Mouse (Mus musculus) G1E (cell line): ENCODE data around the gene Sp2. TPM values are rescaled to one million over a fixed set of nuclear protein-coding genes. Genes with fewer than 3 reads are reported as not detected.

ENCODE experiments used
- ATAC-seq: 2 replicates; pipeline ENCODE4 v1.8.0; 2016; ENCODE audit warnings: mild to moderate bottlenecking; ENCODE audit not compliant: insufficient number of reproducible peaks, poor library complexity, low FRiP score, severe bottlenecking; ENCODE audit errors: extremely low read depth
- DNase-seq: peaks from one replicate; pipeline ENCODE4 v3.0.0; 2012; ENCODE audit warnings: low spot score
- H3K27me3 ChIP-seq: 2 replicates; pipeline ENCODE4 v1.6.1; 2012; ENCODE audit warnings: mild to moderate bottlenecking, low read length, inconsistent platforms; ENCODE audit not compliant: insufficient read depth
- H3K36me3 ChIP-seq: replicated peaks from 2 replicates; pipeline ENCODE3; 2012; ENCODE audit warnings: mild to moderate bottlenecking, inconsistent platforms
- H3K4me1 ChIP-seq: 2 replicates; pipeline ENCODE4 v1.6.1; 2012; ENCODE audit warnings: low read depth, low read length, inconsistent platforms, mixed read lengths; ENCODE audit not compliant: insufficient read depth
- H3K4me3 ChIP-seq: 2 replicates; pipeline ENCODE4 v1.5.1; 2012; ENCODE audit warnings: low read depth, mild to moderate bottlenecking, inconsistent platforms, low read length, moderate library complexity, mixed read lengths
- H3K9me3 ChIP-seq: replicated peaks from 2 replicates; pipeline ENCODE4 v1.6.1; 2012; ENCODE audit warnings: inconsistent platforms
- CTCF ChIP-seq: IDR thresholded peaks from 2 replicates; pipeline ENCODE4 v1.5.1; 2012; ENCODE audit warnings: low read depth, low read length, inconsistent platforms, mixed read lengths
- GATA1 ChIP-seq: IDR thresholded peaks from 2 replicates; pipeline ENCODE4 v1.6.1; 2012; ENCODE audit warnings: borderline replicate concordance, low read length, inconsistent platforms, mixed read lengths
- GATA2 ChIP-seq: IDR thresholded peaks from 2 replicates; pipeline ENCODE4 v1.6.1; 2012; ENCODE audit warnings: low read depth, low read length, inconsistent platforms, borderline replicate concordance
- POLR2AphosphoS5 ChIP-seq: IDR thresholded peaks from 2 replicates; pipeline ENCODE4 v1.6.1; 2012; ENCODE audit warnings: low read depth, low read length, inconsistent platforms; ENCODE audit not compliant: insufficient replicate concordance
- TAL1 ChIP-seq: conservative IDR thresholded peaks from 2 replicates; pipeline ENCODE4 v1.6.1; 2012; ENCODE audit warnings: low read depth, low read length, inconsistent platforms, mixed read lengths
- polyA plus RNA-seq: library from polyadenylated mRNA; stranded (reverse); fragments of >175 nt; gene quantifications from 2 replicates; pipeline ENCODE4 v1.2.3, GENCODE M21; 2012
- total RNA-seq, 2 experiments: library from RNA; stranded (forward) in 1 of 2; stranded (reverse) in 1 of 2; fragments of 200-1000 nt in 1 of 2; fragments of >200 nt in 1 of 2; fragmentation: Nextera tagmentation in 1 of 2; gene quantifications; 2 replicates each; pipeline ENCODE4 v1.2.3; 2014 to 2017

The Sp2 gene
- total and polyA plus RNA-seq, 3 experiments, result 1.6 to 46.6 (median 27.9) TPM

DNA sequence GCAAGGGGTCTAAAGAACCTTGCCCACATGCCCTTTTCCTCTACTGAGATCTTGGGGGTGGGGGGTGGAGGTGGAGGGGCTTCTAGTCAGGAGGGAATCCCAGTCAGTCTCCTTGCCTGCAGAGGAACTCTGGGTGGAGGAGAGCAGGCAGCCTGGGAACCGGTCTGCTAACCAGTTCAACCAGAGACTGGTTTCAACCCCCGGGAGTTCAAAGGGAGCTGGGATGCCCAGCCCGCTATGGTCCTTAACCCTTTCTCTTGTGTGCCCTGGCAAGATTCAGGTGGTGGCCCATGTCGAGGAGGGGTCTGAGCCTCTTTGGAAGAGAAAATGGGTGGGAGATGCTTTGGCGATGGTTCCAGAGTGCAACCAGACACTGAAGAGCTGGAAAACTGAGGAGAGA lies 54.1 kb downstream of the Sp2 start:
- DNase-seq (no peak), ATAC-seq (no peak)
- H3K4me3 ChIP-seq, result no peak overlapping the region
- no peak for TF ChIP-seq GATA1
- TF ChIP-seq TAL1, result no peak
- no peak for TF ChIP-seq POLR2AphosphoS5
- TF ChIP-seq CTCF, result no peak
- no peak for TF ChIP-seq GATA2
- H3K36me3 ChIP-seq, result peaks cover under 1% of the 10 kb centered on the region
- peaks cover 85% of the 10 kb centered on the region for H3K4me1 ChIP-seq
- H3K9me3 ChIP-seq, result no peaks in the 10 kb centered on the region
- peaks cover 12% of the 10 kb centered on the region for H3K27me3 ChIP-seq

DNA sequence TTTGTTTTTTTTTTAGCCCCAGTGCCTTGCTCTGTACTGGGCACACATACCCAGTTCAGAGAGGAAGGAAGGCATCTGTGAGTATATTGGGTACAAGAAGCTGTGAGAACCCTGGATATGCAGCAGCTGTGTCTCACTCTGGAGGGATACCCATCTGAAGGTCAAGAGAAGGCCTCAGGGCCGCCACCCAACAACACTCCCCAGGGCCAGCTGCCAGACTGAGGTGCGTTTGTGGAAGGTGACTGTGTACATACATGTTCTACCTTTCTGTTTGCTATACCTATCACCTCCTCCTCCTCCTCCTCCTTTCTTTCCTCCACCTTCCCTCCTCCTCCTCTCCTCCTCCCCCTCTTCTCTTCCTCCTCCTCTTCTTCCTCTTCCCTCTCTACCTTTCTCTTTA lies 54.7 kb downstream of the Sp2 start, which contains the start of gene Prr15l:
Prr15l (plus strand) TSS at position 17 of the 400 bp plus-strand sequence.
- Histone ChIP-seq H3K4me1 (peaks cover 85% of the 10 kb centered on the region), H3K27me3 (peaks cover 12% of the 10 kb centered on the region), H3K9me3 (no peaks in the 10 kb centered on the region), H3K36me3 (no peaks in the 10 kb centered on the region), H3K4me3 (no peak within 1 kb of the TSS)
- DNase-seq (no peak), ATAC-seq (no peak)
- TF ChIP-seq GATA1, result no peak

- Histone ChIP-seq H3K27me3 (peaks cover 10% of the 10 kb centered on the region), H3K4me1 (peaks cover 81% of the 10 kb centered on the region), H3K36me3 (no peaks in the 10 kb centered on the region), H3K4me3 (no peak overlapping the region), H3K9me3 (no peaks in the 10 kb centered on the region)
- DNase-seq (no peak), ATAC-seq (no peak)
- TF ChIP-seq POLR2AphosphoS5 (no peak), TAL1 (no peak), GATA1 (no peak), CTCF (no peak), GATA2 (no peak)
Observed at GRCm38 (mm10) chr11:96926587-96926986, 56.2 kb downstream of the Sp2 start.

DNA sequence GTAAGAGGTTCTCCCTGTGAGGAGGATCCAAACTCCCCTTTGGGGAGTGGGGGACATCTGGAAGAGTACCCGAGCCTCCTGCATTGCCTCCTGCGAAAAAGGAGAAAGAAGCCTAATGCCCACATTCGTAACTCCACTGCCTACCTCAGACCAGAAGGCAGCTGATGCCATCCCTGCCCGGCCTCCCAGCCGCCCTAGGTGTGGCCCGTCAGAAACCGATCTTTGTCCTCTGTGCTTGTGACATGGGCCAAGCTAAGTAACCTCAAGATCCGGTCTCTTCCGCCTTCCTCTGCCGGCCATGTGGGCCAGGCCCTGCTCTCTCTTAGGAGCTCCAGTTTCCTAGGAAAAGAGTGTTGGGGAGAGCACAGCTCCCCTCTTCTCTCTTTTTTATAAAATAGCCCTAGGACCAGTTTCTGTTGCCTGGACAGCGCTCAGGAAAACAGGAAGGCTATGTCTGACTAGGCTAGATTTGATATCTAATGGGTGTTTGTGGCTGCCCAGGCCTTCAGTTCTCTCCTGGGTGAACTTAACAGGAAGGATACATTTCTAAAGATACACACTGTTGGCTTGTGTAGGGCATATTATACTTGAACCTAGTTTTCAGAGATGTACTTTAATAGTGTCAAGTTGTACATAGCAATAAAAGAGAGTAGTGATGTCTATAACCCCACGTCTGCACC lies 57.1 kb downstream of the Sp2 start:
- TF ChIP-seq TAL1, result no peak
- no peak for TF ChIP-seq CTCF
- no peak for TF ChIP-seq POLR2AphosphoS5
- no peak for TF ChIP-seq GATA1
- no peak for TF ChIP-seq GATA2
- H3K27me3 ChIP-seq, result peaks cover 9% of the 10 kb centered on the region
- H3K4me1 ChIP-seq, result peaks cover 82% of the 10 kb centered on the region
- no peaks in the 10 kb centered on the region for H3K9me3 ChIP-seq
- ATAC-seq (no peak), DNase-seq (no peak)
- H3K4me3 ChIP-seq, result peak overlapping the region; percentile 54; the same call in 1 of the 2 replicates
- no peaks in the 10 kb centered on the region for H3K36me3 ChIP-seq

GRCm38 (mm10) chr11:96924861-96925260 lies 57.9 kb downstream of the Sp2 start:
- no peak for TF ChIP-seq CTCF
- TF ChIP-seq GATA2, result no peak
- TF ChIP-seq GATA1, result no peak
- TF ChIP-seq TAL1, result no peak
- no peak for TF ChIP-seq POLR2AphosphoS5
- DNase-seq (peak; percentile 44), ATAC-seq (no peak; the same call in 1 of the 2 replicates)
- no peaks in the 10 kb centered on the region for H3K36me3 ChIP-seq
- H3K4me3 ChIP-seq, result peak overlapping the region; percentile 57; the same call in 1 of the 2 replicates
- H3K9me3 ChIP-seq, result no peaks in the 10 kb centered on the region
- peaks cover 81% of the 10 kb centered on the region for H3K4me1 ChIP-seq
- peaks cover 9% of the 10 kb centered on the region for H3K27me3 ChIP-seq

DNA sequence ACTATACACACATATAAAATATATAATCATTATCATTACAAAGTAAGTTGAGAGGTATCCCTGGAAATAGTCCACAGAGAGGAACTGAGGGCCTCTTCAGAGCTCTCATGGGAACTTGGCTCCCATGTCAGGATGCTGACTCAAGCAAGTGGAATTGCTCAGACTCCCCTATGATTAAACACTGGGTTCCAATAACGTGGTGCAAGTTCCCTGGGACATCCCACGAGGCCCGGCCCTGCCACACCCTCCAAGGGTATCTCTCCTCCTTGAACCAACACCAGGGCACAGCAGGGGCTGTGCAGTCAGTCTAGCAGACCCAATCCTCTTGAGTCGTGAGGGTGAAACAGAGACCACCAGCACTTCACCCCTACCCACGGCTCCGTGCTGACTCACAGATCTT lies 63.8 kb downstream of the Sp2 start:
- DNase-seq (no peak), ATAC-seq (no peak)
- H3K27me3 ChIP-seq, result no peaks in the 10 kb centered on the region
- peaks cover 12% of the 10 kb centered on the region for H3K36me3 ChIP-seq
- H3K4me3 ChIP-seq, result no peak overlapping the region
- TF ChIP-seq CTCF (no peak), POLR2AphosphoS5 (no peak), TAL1 (no peak), GATA2 (no peak), GATA1 (no peak)
- no peaks in the 10 kb centered on the region for H3K9me3 ChIP-seq
- peaks cover 71% of the 10 kb centered on the region for H3K4me1 ChIP-seq
